Mouse (Mus musculus): Measurements from ENCODE around the gene Hsd17b7. TPM values are rescaled to one million over a fixed set of nuclear protein-coding genes. Genes with fewer than 3 reads are reported as not detected.

Gene Hsd17b7
- total and polyA plus RNA-seq, 3 experiments = 4.8 to 5.7 TPM; not detected in 1

DNA sequence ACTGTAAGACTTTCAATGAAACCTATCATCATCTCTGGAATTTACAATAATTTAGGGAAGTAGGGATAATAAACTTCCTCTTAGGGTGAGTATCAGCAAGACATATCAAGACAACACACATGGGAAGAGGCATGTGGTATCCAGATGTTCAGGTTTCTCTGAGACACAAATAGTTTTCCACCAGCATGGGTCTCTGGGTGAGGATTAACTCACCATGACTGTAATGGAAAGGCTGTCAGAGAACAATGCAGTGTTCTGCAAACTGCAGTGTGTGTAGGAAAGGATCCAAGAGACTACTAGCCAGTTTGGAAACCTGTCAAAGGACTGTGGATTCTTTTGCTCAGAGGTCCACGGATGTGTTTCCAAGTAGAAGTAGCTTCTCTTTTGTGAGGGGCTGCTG is 17.1 kb upstream of the Hsd17b7 start:
- H3K79me2 ChIP-seq (ENCODE audit: control insufficient read depth, insufficient read depth, low read length, poor library complexity) = no peaks in the 10 kb centered on the region
- H3K9me3 ChIP-seq (replicated peaks; ENCODE audit: insufficient read depth, low read length) = no peaks in the 10 kb centered on the region
- no peaks in the 10 kb centered on the region for H3K4me1 ChIP-seq (ENCODE audit: control insufficient read depth in 1 of 2, insufficient read depth in 2 of 2, low read length in 2 of 2)
- no peak overlapping the region for H3K9ac ChIP-seq (ENCODE audit: control insufficient read depth, low read depth, low read length, poor library complexity, severe bottlenecking)
- no peaks in the 10 kb centered on the region; a peak in 1 of 4 replicates for H3K27me3 ChIP-seq (ENCODE audit: control insufficient read depth in 1 of 2, insufficient read depth in 2 of 2, low read length in 2 of 2)
- no peak overlapping the region for H3K4me3 ChIP-seq (ENCODE audit: control insufficient read depth in 1 of 2, insufficient read depth in 1 of 2, low read depth in 2 of 2, low read length in 2 of 2)
- TF ChIP-seq RCOR1 (IDR thresholded peaks at IDR 0.05; ENCODE audit: low read depth, low read length) (no peak), GABPA (IDR thresholded peaks at IDR 0.05; ENCODE audit: low read depth, low read length) (no peak), SIN3A (IDR thresholded peaks at IDR 0.05; ENCODE audit: low read length) (no peak), BHLHE40 (IDR thresholded peaks at IDR 0.05; ENCODE audit: borderline replicate concordance, low read depth, low read length) (no peak), USF2 (IDR thresholded peaks at IDR 0.05; ENCODE audit: borderline replicate concordance in 1 of 2, insufficient read depth in 1 of 2, low read depth in 1 of 2, low read length in 2 of 2) (no peak), ETS1 (IDR thresholded peaks at IDR 0.05; ENCODE audit: low read depth, low read length) (no peak), MAX (IDR thresholded peaks at IDR 0.05; ENCODE audit: low read length) (no peak)
- DNase-seq (ENCODE audit: low read depth, low spot score) = no peak
- H3K36me3 ChIP-seq (ENCODE audit: control insufficient read depth in 1 of 2, insufficient read depth in 2 of 2, low read length in 2 of 2) = no peaks in the 10 kb centered on the region
- H3K27ac ChIP-seq (ENCODE audit: control insufficient read depth, low read depth, low read length) = no peak overlapping the region

DNA sequence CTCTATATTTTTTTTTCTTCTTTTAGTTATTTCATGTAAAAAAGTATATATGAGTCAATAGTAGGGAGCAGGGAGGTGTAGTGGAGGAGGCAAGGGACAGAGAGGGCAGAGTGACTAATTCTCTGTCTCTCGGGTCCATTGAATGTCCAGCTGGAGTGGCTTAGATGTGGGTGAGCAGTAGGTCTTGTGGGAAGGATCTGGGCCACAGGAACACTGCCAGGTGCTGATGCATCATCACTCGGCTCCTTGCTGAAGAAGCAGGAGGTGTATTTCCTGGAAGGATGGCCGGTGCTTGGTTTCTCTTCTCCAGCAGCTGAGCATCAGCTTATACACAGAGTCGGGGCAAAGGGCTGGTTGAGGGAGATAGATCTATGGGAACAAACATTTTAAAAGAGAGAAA is 8.6 kb upstream of the Hsd17b7 start:
- H3K4me1 ChIP-seq (ENCODE audit: control insufficient read depth in 1 of 2, insufficient read depth in 2 of 2, low read length in 2 of 2) = no peaks in the 10 kb centered on the region
- no peaks in the 10 kb centered on the region for H3K36me3 ChIP-seq (ENCODE audit: control insufficient read depth in 1 of 2, insufficient read depth in 2 of 2, low read length in 2 of 2)
- no peaks in the 10 kb centered on the region for H3K79me2 ChIP-seq (ENCODE audit: control insufficient read depth, insufficient read depth, low read length, poor library complexity)
- H3K27ac ChIP-seq (ENCODE audit: control insufficient read depth, low read depth, low read length) = no peak overlapping the region
- peaks cover 5 to 24% of the 10 kb centered on the region in 2 experiments for H3K27me3 ChIP-seq (ENCODE audit: control insufficient read depth in 1 of 2, insufficient read depth in 2 of 2, low read length in 2 of 2)
- DNase-seq (ENCODE audit: low read depth, low spot score) = no peak
- no peak overlapping the region for H3K4me3 ChIP-seq (ENCODE audit: control insufficient read depth in 1 of 2, insufficient read depth in 1 of 2, low read depth in 2 of 2, low read length in 2 of 2)
- no peak for TF ChIP-seq GATA1 (IDR thresholded peaks at IDR 0.05; ENCODE audit: low read depth, low read length)
- TF ChIP-seq BHLHE40 (IDR thresholded peaks at IDR 0.05; ENCODE audit: borderline replicate concordance, low read depth, low read length) = no peak
- no peak for TF ChIP-seq NELFE (IDR thresholded peaks at IDR 0.05; ENCODE audit: low read depth, low read length)
- TF ChIP-seq USF1 (IDR thresholded peaks at IDR 0.05; ENCODE audit: low read depth, low read length) = no peak
- no peak for TF ChIP-seq MEF2A (IDR thresholded peaks at IDR 0.05; ENCODE audit: extremely low read depth, insufficient replicate concordance, low read depth, low read length, poor library complexity, severe bottlenecking)
- no peak for TF ChIP-seq ELF1 (IDR thresholded peaks at IDR 0.05; ENCODE audit: low read depth, low read length)
- no peak for TF ChIP-seq RCOR1 (IDR thresholded peaks at IDR 0.05; ENCODE audit: low read depth, low read length)
- no peak for TF ChIP-seq GABPA (IDR thresholded peaks at IDR 0.05; ENCODE audit: low read depth, low read length)
- TF ChIP-seq KAT2A (conservative IDR thresholded peaks at IDR 0.05; ENCODE audit: low read depth, low read length) = no peak
- no peak for TF ChIP-seq NRF1 (IDR thresholded peaks at IDR 0.05; ENCODE audit: insufficient read depth, low read depth, low read length, poor library complexity, severe bottlenecking)
- TF ChIP-seq MXI1 (IDR thresholded peaks at IDR 0.05; ENCODE audit: low read depth, low read length) = no peak
- TF ChIP-seq ZC3H11A (IDR thresholded peaks at IDR 0.05; ENCODE audit: low read depth, low read length) = no peak
- no peak for TF ChIP-seq MAFK (IDR thresholded peaks at IDR 0.05; ENCODE audit: borderline replicate concordance, low read depth, low read length)
- no peak for TF ChIP-seq POLR2A (IDR thresholded peaks at IDR 0.05; ENCODE audit: control insufficient read depth in 1 of 2, insufficient read depth in 1 of 2, low read depth in 1 of 2, low read length in 2 of 2, poor library complexity in 1 of 2)
- TF ChIP-seq ETS1 (IDR thresholded peaks at IDR 0.05; ENCODE audit: low read depth, low read length) = no peak
- H3K9me3 ChIP-seq (replicated peaks; ENCODE audit: insufficient read depth, low read length) = no peaks in the 10 kb centered on the region
- H3K9ac ChIP-seq (ENCODE audit: control insufficient read depth, low read depth, low read length, poor library complexity, severe bottlenecking) = no peak overlapping the region

All from MEL (cell line).